Mouse (Mus musculus): Measurements from ENCODE around the gene Phf19. TPM values are rescaled to one million over a fixed set of nuclear protein-coding genes. Genes with fewer than 3 reads are reported as not detected.

Phf19 gene
- polyA plus RNA-seq, 1 experiment from 2014 or later = 2.1 TPM

- WGBS = 85% methylated on average over 6 of the region's 6 CpGs
- Histone ChIP-seq H3K4me3 (no peak overlapping the region), H3K4me1 (replicated peaks) (peaks cover 48% of the 10 kb centered on the region), H3K27ac (no peak overlapping the region), H3K36me3 (0 out of 2 replicates have a peak, but pooled peaks cover 3% of the 10 kb centered on the region), H3K27me3 (ENCODE audit: insufficient read depth, poor library complexity, severe bottlenecking) (peaks cover 14% of the 10 kb centered on the region), H3K9me3 (no peaks in the 10 kb centered on the region)
- no peak for DNase-seq (ENCODE audit: low spot score)
These were observed 11.1 kb downstream of the Phf19 start for GRCm38 (mm10) chr2:34902731-34903130.

DNA sequence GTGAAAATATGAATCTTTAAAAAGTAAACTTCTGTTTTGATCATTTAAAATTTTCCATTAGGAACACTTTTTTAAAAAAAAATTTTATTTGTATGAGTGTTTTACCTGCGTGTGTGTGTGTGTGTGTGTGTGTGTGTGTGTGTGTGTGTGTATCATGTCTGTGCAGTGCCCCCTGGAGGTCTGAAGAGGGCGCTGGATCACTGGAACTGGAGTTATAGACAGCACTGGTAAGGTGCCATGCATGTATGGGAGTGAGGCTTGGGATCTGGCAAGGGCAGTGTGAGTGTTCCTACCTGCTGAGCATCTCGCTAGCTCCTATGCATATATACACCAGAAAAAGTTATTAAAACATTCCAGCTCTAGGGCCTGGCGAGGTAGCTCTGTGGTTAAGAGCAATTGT lies 12.1 kb downstream of the Phf19 start:
- H3K27ac ChIP-seq = no peak overlapping the region
- 0 out of 2 replicates have a peak, but pooled peaks cover 3% of the 10 kb centered on the region for H3K36me3 ChIP-seq
- peaks cover 7% of the 10 kb centered on the region for H3K27me3 ChIP-seq (ENCODE audit: insufficient read depth, poor library complexity, severe bottlenecking)
- DNase-seq (ENCODE audit: low spot score) = no peak
- no peak overlapping the region for H3K4me3 ChIP-seq
- peaks cover 40% of the 10 kb centered on the region for H3K4me1 ChIP-seq (replicated peaks)
- H3K9me3 ChIP-seq = no peaks in the 10 kb centered on the region
- 72% methylated on average over 4 of the region's 4 CpGs for WGBS

- Histone ChIP-seq H3K9me3 (no peaks in the 10 kb centered on the region), H3K27ac (no peak overlapping the region), H3K27me3 (ENCODE audit: insufficient read depth, poor library complexity, severe bottlenecking) (0 out of 2 replicates have a peak, but pooled peaks cover 3% of the 10 kb centered on the region), H3K4me3 (no peak overlapping the region), H3K4me1 (replicated peaks) (peaks cover 34% of the 10 kb centered on the region), H3K36me3 (0 out of 2 replicates have a peak, but pooled peaks cover 3% of the 10 kb centered on the region)
- 85% methylated on average over 1 of the region's 1 CpGs for WGBS
- DNase-seq (ENCODE audit: low spot score) = no peak
These were observed 13.4 kb downstream of the Phf19 start for GRCm38 (mm10) chr2:34900412-34900811.

GRCm38 (mm10) chr2:34899682-34900081 lies 14.1 kb downstream of the Phf19 start:
- Histone ChIP-seq H3K36me3 (0 out of 2 replicates have a peak, but pooled peaks cover 3% of the 10 kb centered on the region), H3K4me1 (replicated peaks) (peaks cover 28% of the 10 kb centered on the region), H3K9me3 (no peaks in the 10 kb centered on the region), H3K27me3 (ENCODE audit: insufficient read depth, poor library complexity, severe bottlenecking) (0 out of 2 replicates have a peak, but pooled peaks cover 3% of the 10 kb centered on the region), H3K4me3 (no peak overlapping the region), H3K27ac (no peak overlapping the region)
- 85% methylated on average over 11 of the region's 11 CpGs for WGBS
- DNase-seq (ENCODE audit: low spot score) = no peak

- no peaks in the 10 kb centered on the region for H3K9me3 ChIP-seq
- 0 out of 2 replicates have a peak, but pooled peaks cover 3% of the 10 kb centered on the region for H3K27me3 ChIP-seq (ENCODE audit: insufficient read depth, poor library complexity, severe bottlenecking)
- H3K4me1 ChIP-seq (replicated peaks) = peaks cover 15% of the 10 kb centered on the region; the same call in 1 of the 2 replicates
- 21% methylated on average over 10 of the region's 10 CpGs for WGBS
- H3K4me3 ChIP-seq = no peak overlapping the region
- no peak for DNase-seq (ENCODE audit: low spot score)
- H3K36me3 ChIP-seq = 0 out of 2 replicates have a peak, but pooled peaks cover 3% of the 10 kb centered on the region
- 0 out of 2 replicates have a peak overlapping the region, but pooled peaks have one; percentile 12 for H3K27ac ChIP-seq
These were observed 16.0 kb downstream of the Phf19 start for GRCm38 (mm10) chr2:34897820-34898219.

DNA sequence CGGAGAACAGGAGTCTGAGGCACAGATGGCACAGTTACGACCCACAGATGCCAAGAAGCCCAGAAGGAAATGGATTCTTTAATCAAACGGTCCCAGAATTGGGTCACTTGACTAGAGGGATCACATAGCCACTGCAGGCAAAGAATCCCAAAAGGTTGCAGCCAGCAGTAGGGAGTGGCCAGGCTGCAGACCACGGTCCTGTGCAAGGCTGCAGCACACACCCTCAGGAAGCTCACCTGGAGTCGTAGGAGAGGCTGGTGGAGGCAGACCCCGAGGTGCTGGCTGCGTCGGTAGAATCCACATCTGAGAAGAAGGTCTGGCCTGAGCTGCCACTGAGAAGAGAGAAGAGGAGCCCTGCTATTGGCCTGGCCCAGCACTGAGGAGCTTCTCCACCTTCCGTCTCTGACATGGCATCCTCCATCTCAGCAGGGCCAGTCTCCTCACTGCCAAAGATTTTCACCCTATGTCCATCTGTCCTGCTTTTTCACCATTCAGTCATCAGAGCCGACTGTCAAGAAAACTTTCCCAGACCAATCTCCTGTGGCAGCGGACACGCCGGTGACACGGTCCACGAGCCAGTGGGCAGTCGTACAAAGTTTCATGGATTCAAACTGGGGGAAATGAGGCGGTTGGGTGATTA lies 16.9 kb downstream of the Phf19 start:
- 88% methylated on average over 17 of the region's 17 CpGs for WGBS

GRCm38 (mm10) chr2:34895503-34896113 lies 18.2 kb downstream of the Phf19 start:
- no peaks in the 10 kb centered on the region for H3K9me3 ChIP-seq
- no peak for DNase-seq (ENCODE audit: low spot score)
- no peaks in the 10 kb centered on the region for H3K36me3 ChIP-seq
- WGBS = 79% methylated on average over 19 of the region's 19 CpGs
- peaks cover 10% of the 10 kb centered on the region; the same call in 1 of the 2 replicates for H3K4me1 ChIP-seq (replicated peaks)
- no peak overlapping the region for H3K27ac ChIP-seq
- no peak overlapping the region for H3K4me3 ChIP-seq
- 0 out of 2 replicates have a peak, but pooled peaks cover 3% of the 10 kb centered on the region for H3K27me3 ChIP-seq (ENCODE audit: insufficient read depth, poor library complexity, severe bottlenecking)

More for the DNA sequence above, 16.9 kb downstream of the Phf19 start:
- Histone ChIP-seq H3K27me3 (ENCODE audit: insufficient read depth, poor library complexity, severe bottlenecking) (0 out of 2 replicates have a peak, but pooled peaks cover 3% of the 10 kb centered on the region), H3K27ac (no peak overlapping the region), H3K36me3 (0 out of 2 replicates have a peak, but pooled peaks cover 3% of the 10 kb centered on the region), H3K9me3 (no peaks in the 10 kb centered on the region), H3K4me3 (no peak overlapping the region), H3K4me1 (replicated peaks) (peaks cover 15% of the 10 kb centered on the region; the same call in 1 of the 2 replicates)
- DNase-seq (ENCODE audit: low spot score) = no peak

DNA sequence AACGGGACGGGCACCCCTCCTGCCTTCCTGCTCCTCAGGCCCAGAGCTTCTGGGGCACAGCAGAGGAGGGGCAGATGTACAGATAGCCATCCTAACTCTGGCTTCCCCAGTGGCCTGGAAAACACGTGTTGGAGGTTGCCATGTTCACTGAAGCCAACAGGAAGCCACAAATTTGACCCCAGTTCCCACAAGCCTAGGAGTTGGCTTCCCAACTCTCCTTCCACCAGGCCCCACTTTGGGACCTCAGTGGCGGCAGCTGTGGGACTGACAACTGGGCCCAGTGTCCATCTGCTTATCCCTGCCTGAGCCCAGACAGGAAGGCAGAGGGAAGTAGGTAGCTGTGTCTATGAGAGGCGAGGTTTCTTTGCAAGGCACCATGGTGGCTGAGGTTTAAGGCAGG lies 19.9 kb downstream of the Phf19 start:
- Histone ChIP-seq H3K4me3 (no peak overlapping the region), H3K4me1 (replicated peaks) (peaks cover 7% of the 10 kb centered on the region; the same call in 1 of the 2 replicates), H3K36me3 (no peaks in the 10 kb centered on the region), H3K9me3 (no peaks in the 10 kb centered on the region), H3K27me3 (ENCODE audit: insufficient read depth, poor library complexity, severe bottlenecking) (0 out of 2 replicates have a peak, but pooled peaks cover 3% of the 10 kb centered on the region), H3K27ac (no peak overlapping the region)
- DNase-seq (ENCODE audit: low spot score) = no peak
- WGBS = 76% methylated on average over 5 of the region's 5 CpGs

DNA sequence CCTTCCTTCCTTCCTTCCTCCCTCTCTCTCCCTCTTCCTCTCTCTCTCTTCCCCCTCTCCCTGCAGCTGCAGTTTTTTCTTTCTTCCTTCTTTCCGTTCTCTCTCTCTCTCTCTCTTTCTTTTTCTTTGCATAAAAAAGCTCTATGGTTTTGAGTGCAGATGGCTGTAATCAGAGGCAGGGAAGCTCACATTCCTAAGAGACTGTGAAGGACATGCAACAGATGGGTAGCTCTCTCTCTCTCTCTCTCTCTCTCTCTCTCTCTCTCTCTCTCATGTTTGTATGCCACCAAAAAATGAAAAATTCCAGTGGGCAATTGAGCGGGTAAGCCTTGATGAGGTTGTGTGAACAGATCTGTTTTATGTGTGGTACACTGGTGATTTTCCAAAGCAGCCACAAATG lies 29.6 kb downstream of the Phf19 start:
- H3K36me3 ChIP-seq = no peaks in the 10 kb centered on the region
- peaks cover 7% of the 10 kb centered on the region; the same call in 1 of the 2 replicates for H3K27me3 ChIP-seq (ENCODE audit: insufficient read depth, poor library complexity, severe bottlenecking)
- no peak overlapping the region for H3K27ac ChIP-seq
- DNase-seq (ENCODE audit: low spot score) = no peak
- no peak overlapping the region for H3K4me3 ChIP-seq
- no peaks in the 10 kb centered on the region for H3K4me1 ChIP-seq (replicated peaks)
- no peaks in the 10 kb centered on the region for H3K9me3 ChIP-seq
- WGBS = 76% methylated on average over 2 of the region's 2 CpGs

GRCm38 (mm10) chr2:34883190-34883589 lies 30.6 kb downstream of the Phf19 start:
- WGBS = 60% methylated on average over 5 of the region's 5 CpGs
- Histone ChIP-seq H3K4me3 (no peak overlapping the region), H3K4me1 (replicated peaks) (no peaks in the 10 kb centered on the region), H3K9me3 (no peaks in the 10 kb centered on the region), H3K27ac (no peak overlapping the region), H3K36me3 (no peaks in the 10 kb centered on the region), H3K27me3 (ENCODE audit: insufficient read depth, poor library complexity, severe bottlenecking) (peaks cover 7% of the 10 kb centered on the region; the same call in 1 of the 2 replicates)
- DNase-seq (ENCODE audit: low spot score) = no peak

DNA sequence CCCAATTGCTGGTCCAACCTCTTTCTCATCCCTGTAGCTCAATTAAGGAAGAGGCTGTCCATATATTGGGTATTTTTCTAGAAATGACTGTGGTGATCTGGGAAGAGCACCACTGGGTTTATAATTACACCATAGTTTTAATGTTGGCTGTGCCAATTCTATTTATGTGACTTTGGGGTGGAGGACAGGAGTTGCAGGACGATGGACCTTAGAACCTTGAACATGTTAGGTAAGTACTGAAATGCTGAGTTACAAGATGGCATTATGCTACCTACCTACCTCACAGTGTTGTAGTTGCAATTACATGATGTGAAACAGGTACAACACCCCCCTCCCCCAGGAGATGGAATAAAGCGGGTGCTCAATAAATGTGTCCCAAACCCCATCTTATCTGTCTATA lies 31.1 kb downstream of the Phf19 start:
- Histone ChIP-seq H3K4me1 (replicated peaks) (no peaks in the 10 kb centered on the region), H3K36me3 (no peaks in the 10 kb centered on the region), H3K27me3 (ENCODE audit: insufficient read depth, poor library complexity, severe bottlenecking) (peaks cover 11% of the 10 kb centered on the region), H3K27ac (no peak overlapping the region), H3K4me3 (no peak overlapping the region), H3K9me3 (no peaks in the 10 kb centered on the region)
- no peak for DNase-seq (ENCODE audit: low spot score)
- WGBS = 91% methylated on average over 2 of the region's 2 CpGs

GRCm38 (mm10) chr2:34880054-34880453 lies 33.8 kb downstream of the Phf19 start:
- Histone ChIP-seq H3K4me1 (replicated peaks) (no peaks in the 10 kb centered on the region), H3K27me3 (ENCODE audit: insufficient read depth, poor library complexity, severe bottlenecking) (peaks cover 27% of the 10 kb centered on the region), H3K9me3 (no peaks in the 10 kb centered on the region), H3K36me3 (no peaks in the 10 kb centered on the region), H3K27ac (no peak overlapping the region), H3K4me3 (no peak overlapping the region)
- no peak for DNase-seq (ENCODE audit: low spot score)
- WGBS = 85% methylated on average over 10 of the region's 10 CpGs

DNA sequence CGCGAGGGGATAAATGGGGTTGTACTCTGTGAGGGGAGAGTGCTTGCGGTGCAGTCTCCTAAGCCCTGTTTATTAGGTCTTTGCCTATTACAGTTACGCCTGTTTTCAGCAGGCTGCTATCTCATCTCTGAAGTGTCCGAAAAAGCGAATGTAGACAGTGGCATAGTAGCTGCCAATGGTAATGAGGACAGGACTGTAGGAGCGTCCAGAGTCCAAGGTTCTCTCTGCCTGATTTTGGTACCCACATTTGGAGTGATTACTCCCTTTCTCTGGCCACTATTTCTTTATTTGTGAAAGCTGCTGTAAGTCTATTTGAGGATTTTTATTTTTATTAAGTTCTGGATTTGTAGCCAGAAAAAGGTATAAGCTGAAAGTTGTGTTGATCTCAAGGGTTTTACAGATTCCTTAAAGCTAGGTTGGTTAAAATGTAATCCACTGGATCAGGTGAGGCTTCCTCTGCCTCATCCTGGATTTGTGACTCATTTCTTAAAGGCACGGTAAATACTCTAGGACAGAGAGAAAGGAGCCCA lies 38.9 kb downstream of the Phf19 start, which contains the start of gene Psmd5:
TSS of gene Psmd5 (minus strand) at position 153 of the 530 bp plus-strand sequence.
- peaks cover 16% of the 10 kb centered on the region for H3K4me1 ChIP-seq (replicated peaks)
- no peaks in the 10 kb centered on the region for H3K9me3 ChIP-seq
- H3K27me3 ChIP-seq (ENCODE audit: insufficient read depth, poor library complexity, severe bottlenecking) = peaks cover 44% of the 10 kb centered on the region
- 16% methylated on average over 8 of the region's 8 CpGs for WGBS
- H3K36me3 ChIP-seq = no peaks in the 10 kb centered on the region
- peak within 1 kb of the TSS; percentile 40 for H3K4me3 ChIP-seq
- no peak within 1 kb of the TSS for H3K27ac ChIP-seq
- no peak for DNase-seq (ENCODE audit: low spot score)
